Mouse (Mus musculus) adrenal gland, adult 8-10 months (tissue): Measurements from ENCODE around the gene Shisa7. TPM values are rescaled to one million over a fixed set of nuclear protein-coding genes. Genes with fewer than 3 reads are reported as not detected.
"Not testable (repeated sequence)": the region's sequence is repeated elsewhere in the genome, so short reads cannot be mapped to it uniquely, and the experiment has no call there.

Source experiments
- DNase-seq: peaks from one replicate; pipeline ENCODE4 v3.0.0; 2022
- total RNA-seq, 4 experiments: library from RNA; stranded (reverse); gene quantifications; 2 replicates each; pipeline ENCODE4 v1.2.4; 2022

The Shisa7 gene
- total RNA-seq, 4 experiments from 2014 or later = 2.0 to 5.6 (median 4.0) TPM

- DNase-seq = no peak
Observed at GRCm38 (mm10) chr7:4793674-4794073, 50.8 kb downstream of the Shisa7 start.

GRCm38 (mm10) chr7:4793248-4793647 is 51.2 kb downstream of the Shisa7 start:
- not testable (repeated sequence) for DNase-seq

- DNase-seq = peak; percentile 95
Observed at GRCm38 (mm10) chr7:4792278-4793212, 52.0 kb downstream of the Shisa7 start, which contains the start of gene Rpl28. Gene Rpl28, plus strand, starts transcription at chr7:4792874.

- DNase-seq = peak; percentile 27
Observed at GRCm38 (mm10) chr7:4789436-4789935, 55.0 kb downstream of the Shisa7 start, which contains the start of gene Tmem238. Gene Tmem238, minus strand, starts transcription at chr7:4789656.

- peak; percentile 50 for DNase-seq
Observed at GRCm38 (mm10) chr7:4788499-4789435, 55.7 kb downstream of the Shisa7 start.

- no peak for DNase-seq
Observed at GRCm38 (mm10) chr7:4783667-4784268, 60.7 kb downstream of the Shisa7 start.

- DNase-seq = no peak
Observed at GRCm38 (mm10) chr7:4782759-4783158, 61.7 kb downstream of the Shisa7 start, which contains the start of the genes Il11 and Tmem190. Gene Il11, minus strand, starts transcription at chr7:4782859. Gene Tmem190, plus strand, starts transcription at chr7:4782937.

- DNase-seq = no peak
Observed at GRCm38 (mm10) chr7:4782130-4782529, 62.4 kb downstream of the Shisa7 start.

GRCm38 (mm10) chr7:4779921-4780320 is 64.6 kb downstream of the Shisa7 start:
- DNase-seq = no peak

GRCm38 (mm10) chr7:4777851-4778637 is 66.5 kb downstream of the Shisa7 start:
- DNase-seq = no peak

- DNase-seq = no peak
Observed at GRCm38 (mm10) chr7:4776861-4777830, 67.3 kb downstream of the Shisa7 start.

- DNase-seq = no peak
Observed at GRCm38 (mm10) chr7:4776131-4776530, 68.4 kb downstream of the Shisa7 start.

Other genes starting within 250 kb of the Shisa7 start
- not detected for gene Ptprh, start 240.7 kb downstream of the Shisa7 start, total RNA-seq
- gene Tmem86b, start 213.3 kb downstream of the Shisa7 start, total RNA-seq = 10 to 100 TPM in 2 of 4 experiments, 1 to 10 TPM in 2; 6.6 to 14.2 (median 9.5) TPM
- gene Ppp6r1, start 185.7 kb downstream of the Shisa7 start, total RNA-seq = 100 to 1,000 TPM in 1 of 4 experiments, 10 to 100 TPM in 3; 97.9 to 103 (median 98.5) TPM
- gene Hspbp1, start 159.6 kb downstream of the Shisa7 start, total RNA-seq = 10 to 100 TPM; 43.1 to 66.5 (median 50.5) TPM
- gene Brsk1, start 154.1 kb downstream of the Shisa7 start, total RNA-seq = 1 to 10 TPM; 4.2 to 8.0 (median 7.4) TPM
- gene Tmem150b, start 119.4 kb downstream of the Shisa7 start, total RNA-seq = 1 to 10 TPM in 1 of 4 experiments, under 1 TPM in 3; 0.49 to 1.1 (median 0.73) TPM
- gene Kmt5c, start 104.6 kb downstream of the Shisa7 start, total RNA-seq = 10 to 100 TPM; 31.0 to 59.8 (median 43.8) TPM
- 10 to 100 TPM in 1 of 4 experiments, 1 to 10 TPM in 3; 5.1 to 10.3 (median 9.1) TPM for gene Cox6b2, start 91.6 kb downstream of the Shisa7 start, total RNA-seq
- not detected for gene Fam71e2, start 73.4 kb downstream of the Shisa7 start, total RNA-seq
- under 1 TPM; 0.28 to 0.37 (median 0.32) TPM for gene Il11, start 61.8 kb downstream of the Shisa7 start, total RNA-seq
- not detected for gene Tmem190, start 61.8 kb downstream of the Shisa7 start, total RNA-seq
- gene Tmem238, start 55.0 kb downstream of the Shisa7 start, total RNA-seq = 10 to 100 TPM in 2 of 4 experiments, 1 to 10 TPM in 2; 7.2 to 11.8 (median 10.1) TPM
- 100 to 1,000 TPM; 593 to 922 (median 693) TPM for gene Rpl28, start 51.8 kb downstream of the Shisa7 start, total RNA-seq
- gene Ube2s, start 32.1 kb downstream of the Shisa7 start, total RNA-seq = 100 to 1,000 TPM in 3 of 4 experiments, 10 to 100 TPM in 1; 96.8 to 127 (median 118) TPM
- gene Isoc2b, start 25.6 kb upstream of the Shisa7 start, total RNA-seq = 10 to 100 TPM; 14.0 to 28.7 (median 19.1) TPM
- 10 to 100 TPM; 21.8 to 38.6 (median 30.3) TPM for gene Isoc2a, start 32.5 kb upstream of the Shisa7 start, total RNA-seq
- gene Gm36210, start 61.8 kb upstream of the Shisa7 start, total RNA-seq = under 1 TPM in 1 of 4 experiments, not detected in 3; 0.26 TPM
- 10 to 100 TPM; 14.4 to 20.6 (median 16.2) TPM for gene Zfp628, start 70.5 kb upstream of the Shisa7 start, total RNA-seq
- 10 to 100 TPM in 2 of 4 experiments, 1 to 10 TPM in 2; 8.5 to 13.3 (median 10.4) TPM for gene Nat14, start 77.3 kb upstream of the Shisa7 start, total RNA-seq
- 1 to 10 TPM; 1.7 to 4.5 (median 2.2) TPM for gene Ssc5d, start 81.1 kb upstream of the Shisa7 start, total RNA-seq
- 1 to 10 TPM in 2 of 4 experiments, under 1 TPM in 1, not detected in 1; 0.45 to 2.1 (median 1.8) TPM for gene Sbk2, start 119.7 kb upstream of the Shisa7 start, total RNA-seq
- under 1 TPM; 0.15 to 0.74 (median 0.34) TPM for gene Sbk3, start 126.5 kb upstream of the Shisa7 start, total RNA-seq
- gene Zfp579, start 151.5 kb upstream of the Shisa7 start, total RNA-seq = 10 to 100 TPM; 19.1 to 29.6 (median 27.4) TPM
- 10 to 100 TPM; 10.0 to 15.2 (median 12.0) TPM for gene Zfp524, start 169.7 kb upstream of the Shisa7 start, total RNA-seq
- 10 to 100 TPM; 18.9 to 25.7 (median 23.3) TPM for gene Fiz1, start 170.0 kb upstream of the Shisa7 start, total RNA-seq
- 1 to 10 TPM in 1 of 4 experiments, not detected in 3; 1.5 TPM for gene Gm44973, start 170.8 kb upstream of the Shisa7 start, total RNA-seq
- 10 to 100 TPM; 25.0 to 38.6 (median 30.3) TPM for gene Zfp865, start 175.7 kb upstream of the Shisa7 start, total RNA-seq
- 1 to 10 TPM; 2.9 to 5.6 (median 3.8) TPM for gene Ccdc106, start 175.9 kb upstream of the Shisa7 start, total RNA-seq
- gene 4632433K11Rik, start 189.4 kb upstream of the Shisa7 start, total RNA-seq = under 1 TPM in 1 of 4 experiments, not detected in 3; 0.34 TPM
- gene Zfp784, start 193.8 kb upstream of the Shisa7 start, total RNA-seq = 1 to 10 TPM; 4.3 to 7.8 (median 6.0) TPM
- gene Zfp580, start 206.8 kb upstream of the Shisa7 start, total RNA-seq = 1 to 10 TPM; 5.4 to 9.7 (median 8.5) TPM
- gene U2af2, start 217.4 kb upstream of the Shisa7 start, total RNA-seq = 100 to 1,000 TPM; 135 to 214 (median 168) TPM
- gene Epn1, start 235.5 kb upstream of the Shisa7 start, total RNA-seq = 100 to 1,000 TPM; 124 to 175 (median 142) TPM